ENCODE assay signal across 15 mouse cellular contexts in the genomic region with DNA sequence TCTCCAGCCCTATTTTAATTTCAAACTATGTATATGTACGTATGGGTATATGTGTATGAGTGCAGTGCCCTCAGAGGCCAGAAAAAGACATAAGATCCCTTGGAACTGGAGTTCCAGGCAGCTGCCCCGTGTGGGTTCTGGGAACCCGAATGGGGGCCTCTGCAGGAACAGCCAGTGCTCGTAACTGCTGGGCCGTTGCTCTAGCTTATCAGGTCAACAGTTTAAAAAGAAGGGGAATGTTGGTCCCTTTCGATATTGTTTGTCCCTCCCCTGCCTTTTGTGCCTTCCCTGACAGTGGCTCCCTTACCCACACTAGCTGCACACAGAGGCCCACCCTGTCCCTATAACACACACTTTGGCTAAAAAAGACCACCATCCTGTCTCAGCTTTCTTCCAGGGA. TPM values are rescaled to one million over a fixed set of nuclear protein-coding genes. Genes with fewer than 3 reads are reported as not detected.
A peak's percentile ranks its signal among the peaks of the same experiment; 100 is the strongest.
DNase-seq lines count a peak whose midpoint lies in the region; ATAC-seq and TF ChIP-seq lines count a peak whose summit lies in the region.
"Had no signal": no experiment of that assay in that cellular context is flagged by ENCODE, and none has a peak within 500 bp of the region (broad histone marks: within the 10 kb centered on the region; RNA-seq: fewer than 3 reads in every experiment).

No protein-coding gene starts in this region.

- H3K4me2 ChIP-seq in heart, embryonic 15.5 days, result no peak overlapping the region
- H3K4me2 ChIP-seq in heart, embryonic 12.5 days, result no peak overlapping the region
- no peak overlapping the region for H3K4me2 ChIP-seq in midbrain, embryonic 13.5 days (replicated peaks)
- peak overlapping the region; percentile 49 for H3K4me2 ChIP-seq in liver, embryonic 12.5 days
- H3K4me2 ChIP-seq in stomach, postnatal 0 days (replicated peaks; ENCODE audit: low read depth), result no peak overlapping the region
- H3K4me2 ChIP-seq: neural tube, embryonic 13.5 days had no signal

- peaks cover 56% of the 10 kb centered on the region for H3K4me1 ChIP-seq in heart, embryonic 15.5 days (replicated peaks)
- H3K4me1 ChIP-seq in heart, embryonic 12.5 days (replicated peaks), result peaks cover 55% of the 10 kb centered on the region
- H3K4me1 ChIP-seq in midbrain, embryonic 10.5 days, result peaks cover 46% of the 10 kb centered on the region
- peaks cover 26% of the 10 kb centered on the region for H3K4me1 ChIP-seq in midbrain, embryonic 13.5 days (replicated peaks)
- peaks cover 66% of the 10 kb centered on the region for H3K4me1 ChIP-seq in liver, embryonic 12.5 days
- H3K4me1 ChIP-seq in stomach, postnatal 0 days (replicated peaks; ENCODE audit: control insufficient read depth, insufficient read depth), result peaks cover 12% of the 10 kb centered on the region

- no peaks in the 10 kb centered on the region for H3K27me3 ChIP-seq in heart, embryonic 15.5 days
- H3K27me3 ChIP-seq in heart, embryonic 12.5 days (replicated peaks), result no peaks in the 10 kb centered on the region
- no peaks in the 10 kb centered on the region for H3K27me3 ChIP-seq in midbrain, embryonic 10.5 days (ENCODE audit: low read depth, poor library complexity, severe bottlenecking)
- H3K27me3 ChIP-seq in midbrain, embryonic 13.5 days, result no peaks in the 10 kb centered on the region
- no peaks in the 10 kb centered on the region for H3K27me3 ChIP-seq in liver, embryonic 12.5 days (replicated peaks)
- H3K27me3 ChIP-seq in stomach, postnatal 0 days (ENCODE audit: control insufficient read depth, insufficient read depth, low read length), result no peaks in the 10 kb centered on the region
- H3K27me3 ChIP-seq: neural tube, embryonic 13.5 days had no signal

- WGBS in heart, embryonic 15.5 days, result 56% methylated on average over 6 of the region's 6 CpGs
- WGBS in heart, embryonic 12.5 days, result 58% methylated on average over 6 of the region's 6 CpGs
- 76% methylated on average over 6 of the region's 6 CpGs for whole genome bisulfite sequencing in midbrain, embryonic 10.5 days
- 79% methylated on average over 6 of the region's 6 CpGs for WGBS in midbrain, embryonic 13.5 days
- 30% methylated on average over 6 of the region's 6 CpGs for WGBS in liver, embryonic 12.5 days (ENCODE audit: insufficient replicate concordance)
- WGBS in stomach, postnatal 0 days, result 53% methylated on average over 6 of the region's 6 CpGs

- no peak overlapping the region for H3K4me3 ChIP-seq in heart, embryonic 15.5 days
- H3K4me3 ChIP-seq in heart, embryonic 12.5 days, result no peak overlapping the region
- H3K4me3 ChIP-seq in midbrain, embryonic 10.5 days, result no peak overlapping the region
- no peak overlapping the region for H3K4me3 ChIP-seq in midbrain, embryonic 13.5 days (replicated peaks)
- no peak overlapping the region for H3K4me3 ChIP-seq in liver, embryonic 12.5 days
- no peak overlapping the region for H3K4me3 ChIP-seq in stomach, postnatal 0 days (ENCODE audit: low read depth, low read length)
- H3K4me3 ChIP-seq: erythroblast, embryonic 14.5 days; neural tube, embryonic 13.5 days had no signal

- TF ChIP-seq EP300 in stomach, postnatal 0 days (optimal IDR thresholded peaks at IDR 0.05), result no peak

- DNase-seq in midbrain, embryonic 10.5 days (ENCODE audit: low spot score), result no peak
- DNase-seq in stomach, postnatal 0 days (ENCODE audit: low spot score), result no peak
- no peak for DNase-seq in ovary, postnatal 36 days (ENCODE audit: low spot score)
- DNase-seq in left cerebral cortex, postnatal 10 days (ENCODE audit: extremely low spot score in 1 of 2, low spot score in 2 of 2), result no peak
- DNase-seq: adrenal gland, adult 8-10 months; cerebellum, adult 9-11 months; gastrocnemius, postnatal 36 days; kidney, postnatal 10 days; layer of hippocampus, postnatal 36 days had no signal

- TF ChIP-seq CTCF in stomach, postnatal 0 days (IDR thresholded peaks at IDR 0.05; ENCODE audit: low read depth), result no peak

- no peak overlapping the region for H3K9ac ChIP-seq in heart, embryonic 15.5 days
- H3K9ac ChIP-seq in heart, embryonic 12.5 days, result no peak overlapping the region
- no peak overlapping the region for H3K9ac ChIP-seq in midbrain, embryonic 13.5 days (replicated peaks)
- peak overlapping the region; percentile 27; the same call in 1 of the 2 replicates for H3K9ac ChIP-seq in liver, embryonic 12.5 days
- H3K9ac ChIP-seq in stomach, postnatal 0 days (ENCODE audit: low read length), result no peak overlapping the region
- H3K9ac ChIP-seq: neural tube, embryonic 13.5 days had no signal

- no peak for ATAC-seq in heart, embryonic 15.5 days (replicated peaks; ENCODE audit: insufficient number of reproducible peaks, insufficient read depth, low FRiP score, low read depth)
- ATAC-seq in heart, embryonic 12.5 days (ENCODE audit: insufficient number of reproducible peaks, low FRiP score), result no peak
- ATAC-seq in midbrain, embryonic 13.5 days, result no peak
- ATAC-seq in liver, embryonic 12.5 days, result peak; percentile 45; the same call in 1 of the 2 replicates
- ATAC-seq in stomach, postnatal 0 days (ENCODE audit: low FRiP score, low TSS enrichment), result no peak

- peak overlapping the region; percentile 11; the same call in 1 of the 2 replicates for H3K27ac ChIP-seq in heart, embryonic 15.5 days
- no peak overlapping the region for H3K27ac ChIP-seq in heart, embryonic 12.5 days (ENCODE audit: poor library complexity, severe bottlenecking)
- peak overlapping the region; percentile 63 for H3K27ac ChIP-seq in midbrain, embryonic 10.5 days (replicated peaks)
- no peak overlapping the region for H3K27ac ChIP-seq in midbrain, embryonic 13.5 days
- H3K27ac ChIP-seq in liver, embryonic 12.5 days, result peak overlapping the region; percentile 81
- H3K27ac ChIP-seq in stomach, postnatal 0 days (replicated peaks), result peak overlapping the region; percentile 20

- H3K36me3 ChIP-seq in heart, embryonic 15.5 days, result no peaks in the 10 kb centered on the region
- no peaks in the 10 kb centered on the region for H3K36me3 ChIP-seq in heart, embryonic 12.5 days
- H3K36me3 ChIP-seq in midbrain, embryonic 10.5 days, result no peaks in the 10 kb centered on the region; the same call in 1 of the 2 replicates
- H3K36me3 ChIP-seq in midbrain, embryonic 13.5 days, result no peaks in the 10 kb centered on the region
- H3K36me3 ChIP-seq in liver, embryonic 12.5 days, result no peaks in the 10 kb centered on the region
- H3K36me3 ChIP-seq in stomach, postnatal 0 days (ENCODE audit: control insufficient read depth, insufficient read depth, low read length), result no peaks in the 10 kb centered on the region; the same call in 1 of the 2 replicates
- H3K36me3 ChIP-seq: neural tube, embryonic 13.5 days had no signal

- intact Hi-C loops in left cerebral cortex, postnatal 10 days (cut with DNase I), result no loop called here

- no peaks in the 10 kb centered on the region for H3K9me3 ChIP-seq in heart, embryonic 15.5 days (replicated peaks)
- no peaks in the 10 kb centered on the region for H3K9me3 ChIP-seq in heart, embryonic 12.5 days (replicated peaks)
- H3K9me3 ChIP-seq in midbrain, embryonic 10.5 days (replicated peaks), result no peaks in the 10 kb centered on the region
- H3K9me3 ChIP-seq in midbrain, embryonic 13.5 days, result no peaks in the 10 kb centered on the region
- H3K9me3 ChIP-seq in liver, embryonic 12.5 days (replicated peaks), result no peaks in the 10 kb centered on the region
- H3K9me3 ChIP-seq in stomach, postnatal 0 days (ENCODE audit: control insufficient read depth, low read length), result no peaks in the 10 kb centered on the region
- H3K9me3 ChIP-seq: neural tube, embryonic 13.5 days had no signal

RNA-seq across cellular contexts. Expression of gene Hpcal1, which starts 34.9 kb away (rescaled TPM):
- polyA plus RNA-seq in heart, embryonic 15.5 days (2015; fragmentation: Nextera tagmentation; extraction: Ambion mirVana), result 20.7 and 29.3 TPM in 2 replicates
- 19.9 and 22.1 TPM in 2 replicates for polyA plus RNA-seq in heart, embryonic 12.5 days (2016; fragmentation: Nextera tagmentation; extraction: Ambion mirVana)
- 41.0 and 41.9 TPM in 2 replicates for polyA plus RNA-seq in midbrain, embryonic 10.5 days (2016; fragmentation: Nextera tagmentation; extraction: Ambion mirVana)
- 50.7 and 55.3 TPM in 2 replicates for polyA plus RNA-seq in midbrain, embryonic 13.5 days (2015; fragmentation: Nextera tagmentation; extraction: Ambion mirVana)
- polyA plus RNA-seq in liver, embryonic 12.5 days (2016; fragmentation: Nextera tagmentation; extraction: Ambion mirVana), result 17.6 and 18.6 TPM in 2 replicates
- 61.2 and 62.6 TPM in 2 replicates for polyA plus RNA-seq in stomach, postnatal 0 days (2015; fragmentation: Nextera tagmentation; extraction: Ambion mirVana)
- total RNA-seq in left cerebral cortex, postnatal 10 days (2021), result 10 to 100 TPM; 54.8 to 66.9 TPM

Comparison
In these comparisons a context has a peak if more than half of its experiments do, and no peak if none do; other contexts are left out.
1. H3K27ac ChIP-seq: peak in heart, embryonic 15.5 days (single experiment), midbrain, embryonic 10.5 days (single experiment), liver, embryonic 12.5 days (single experiment) and stomach, postnatal 0 days (single experiment); none in heart, embryonic 12.5 days (single experiment) and midbrain, embryonic 13.5 days (single experiment).